Mouse (Mus musculus) embryonic fibroblast, embryonic 13.5 days (primary cell): ENCODE results near the gene Mbnl2.

Source experiments
- CTCF ChIP-seq: IDR thresholded peaks from 2 replicates; pipeline ENCODE4 v1.5.1; 2011; ENCODE audit warnings: mild to moderate bottlenecking, control low read depth, low read length, moderate library complexity, borderline replicate concordance; ENCODE audit not compliant: insufficient read depth
- POLR2A ChIP-seq: IDR thresholded peaks from 2 replicates; pipeline ENCODE4 v1.6.1; 2011; ENCODE audit warnings: low read depth, mild to moderate bottlenecking, control low read depth, low read length, moderate library complexity

- TF ChIP-seq POLR2A (no peak), CTCF (no peak)
Measured at GRCm38 (mm10) chr14:120309691-120310090, 34.2 kb downstream of the Mbnl2 start.
